Mouse (Mus musculus) liver, embryonic 11.5 days (tissue): ENCODE measurements around the gene 1700001C19Rik. TPM values are rescaled to one million over a fixed set of nuclear protein-coding genes. Genes with fewer than 3 reads are reported as not detected.

Experiments
- ATAC-seq: fragments of 200-750 bp; cut with Nextera tagmentation; replicated peaks from 2 replicates; pipeline ENCODE4 v1.8.0; 2017; ENCODE audit warnings: moderate number of reproducible peaks, mild to moderate bottlenecking, moderate TSS enrichment, moderate library complexity; ENCODE audit not compliant: low FRiP score
- DNase-seq: peaks from one replicate; pipeline ENCODE4 v3.0.0-alpha.2; 2017; ENCODE audit warnings: low spot score
- H3K27ac ChIP-seq: fragments of 300-500 bp; sonication (generic); 2 replicates; pipeline ENCODE4 v1.5.1; 2014; ENCODE audit warnings: mild to moderate bottlenecking, low read depth, low read length, control low read depth
- H3K27me3 ChIP-seq: fragments of 300-500 bp; sonication (generic); replicated peaks from 2 replicates; pipeline ENCODE4 v1.6.1; 2014; ENCODE audit warnings: low read length, mixed read lengths; ENCODE audit not compliant: control insufficient read depth, insufficient read depth
- H3K36me3 ChIP-seq: fragments of 300-500 bp; sonication (generic); 2 replicates; pipeline ENCODE4 v1.6.1; 2014; ENCODE audit warnings: mild to moderate bottlenecking, low read length, moderate library complexity, mixed read lengths; ENCODE audit not compliant: control insufficient read depth, insufficient read depth
- H3K4me1 ChIP-seq: fragments of 300-500 bp; sonication (generic); replicated peaks from 2 replicates; pipeline ENCODE4 v1.6.1; 2014; ENCODE audit warnings: low read length, mixed read lengths; ENCODE audit not compliant: control insufficient read depth, insufficient read depth
- H3K4me2 ChIP-seq: fragments of 300-500 bp; sonication (generic); 2 replicates; pipeline ENCODE4 v1.6.1; 2014; ENCODE audit warnings: mild to moderate bottlenecking, control low read depth, moderate library complexity
- H3K4me3 ChIP-seq: fragments of 300-500 bp; sonication (generic); 2 replicates; pipeline ENCODE4 v1.5.1; 2014; ENCODE audit warnings: low read depth, low read length, control low read depth
- H3K9ac ChIP-seq: fragments of 300-500 bp; sonication (generic); 2 replicates; pipeline ENCODE4 v1.6.1; 2014; ENCODE audit warnings: low read depth, low read length, control low read depth
- H3K9me3 ChIP-seq: fragments of 300-500 bp; sonication (generic); 2 replicates; pipeline ENCODE4 v1.6.1; 2016; ENCODE audit warnings: low read length, inconsistent platforms, mixed read lengths; ENCODE audit not compliant: control insufficient read depth
- WGBS: fragments of 180-500 bp; shearing (Covaris S2); extraction: QIAGEN DNeasy Blood & Tissue Kit; methylation state at CpG from one replicate; pipeline ENCODE4 v1.1.7; 2014; 5-methylcytosine and 5-hydroxymethylcytosine counted together
- polyA plus RNA-seq: library from polyadenylated mRNA; unstranded; fragments of >200 nt; fragmentation: Nextera tagmentation; extraction: Ambion mirVana; gene quantifications from 2 replicates; pipeline ENCODE4 v1.2.1, GENCODE M21; 2014

1700001C19Rik gene
- polyA plus RNA-seq, 1 experiment from 2014 or later = 0.52 TPM

DNA sequence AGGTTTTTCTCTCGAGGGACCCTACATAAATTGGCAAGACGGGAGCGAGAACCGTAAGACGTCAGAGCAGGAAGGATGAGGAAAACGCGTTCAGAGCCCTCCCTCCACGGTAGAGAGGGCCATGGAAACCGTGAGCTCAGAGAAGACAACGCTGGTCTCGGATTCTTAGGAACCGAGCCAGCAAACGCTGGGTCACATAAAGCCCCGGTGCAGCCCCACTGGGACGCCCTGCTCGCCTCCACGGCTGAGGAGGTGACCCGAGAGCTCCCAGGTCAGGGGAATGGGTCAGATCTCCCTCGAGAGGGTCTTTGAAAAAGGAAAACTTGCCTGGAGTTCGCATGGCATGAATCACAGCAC, 68.1 kb downstream of the 1700001C19Rik start:
- Histone ChIP-seq H3K4me2 (peak overlapping the region; percentile 73), H3K27ac (0 out of 2 replicates have a peak overlapping the region, but pooled peaks have one; percentile 35), H3K9me3 (no peaks in the 10 kb centered on the region), H3K4me1 (peaks cover 2% of the 10 kb centered on the region; the same call in 1 of the 2 replicates), H3K9ac (peak overlapping the region; percentile 77), H3K36me3 (peaks cover 7% of the 10 kb centered on the region), H3K27me3 (no peaks in the 10 kb centered on the region; the same call in 1 of the 2 replicates), H3K4me3 (peak overlapping the region; percentile 84)
- no peak for DNase-seq
- ATAC-seq = peak; percentile 54
- WGBS = under 1% methylated on average over 20 of the region's 20 CpGs

DNA sequence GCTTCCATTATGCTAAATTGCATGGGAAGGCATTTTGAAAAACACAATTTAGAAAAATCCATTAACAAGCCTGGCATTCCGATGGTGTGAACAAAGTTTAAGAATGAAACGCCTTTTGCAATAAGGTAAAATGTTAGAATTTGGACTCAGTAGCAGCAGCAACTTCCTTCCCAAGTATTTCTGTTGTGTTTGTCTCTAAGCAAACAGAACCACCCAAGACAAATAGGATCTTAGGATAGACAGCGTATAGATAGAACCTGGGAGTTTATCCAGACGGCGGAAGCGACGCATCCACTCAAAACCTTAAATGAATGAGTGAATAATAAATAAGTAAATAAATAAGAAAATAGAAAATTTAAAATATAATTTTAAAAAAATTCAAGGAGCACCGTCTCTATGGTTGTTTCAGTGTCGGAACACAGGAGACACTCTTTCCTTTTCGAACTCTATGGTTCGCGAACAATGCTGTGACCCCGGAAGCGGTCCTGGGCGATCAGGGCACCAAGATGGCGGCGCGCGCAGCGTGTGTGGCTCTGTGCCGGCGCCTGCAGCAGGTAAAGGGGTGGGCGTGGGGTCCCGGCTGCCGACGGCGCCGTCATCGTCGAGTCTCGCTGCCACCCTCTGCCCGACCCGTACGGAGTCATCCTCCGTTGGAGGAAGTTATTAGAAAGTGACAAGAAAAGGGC, 68.6 kb downstream of the 1700001C19Rik start, which contains the start of gene Mrps10:
Gene Mrps10 (plus strand): TSS at position 487 of the 686 bp plus-strand sequence.
- Histone ChIP-seq H3K9ac (peak within 1 kb of the TSS; percentile 77), H3K9me3 (no peaks in the 10 kb centered on the region), H3K4me1 (peaks cover 2% of the 10 kb centered on the region; the same call in 1 of the 2 replicates), H3K36me3 (peaks cover 7% of the 10 kb centered on the region), H3K27ac (0 out of 2 replicates have a peak within 1 kb of the TSS, but pooled peaks have one; percentile 35), H3K27me3 (no peaks in the 10 kb centered on the region; the same call in 1 of the 2 replicates), H3K4me3 (peak within 1 kb of the TSS; percentile 84), H3K4me2 (peak within 1 kb of the TSS; percentile 73)
- WGBS = 4% methylated on average over 35 of the region's 35 CpGs
- ATAC-seq (peak; percentile 85), DNase-seq (peak; percentile 85)

Other genes starting within 250 kb of the 1700001C19Rik start
- 105 and 114 TPM in 2 replicates for gene Mrps10, start 68.5 kb downstream of the 1700001C19Rik start, polyA plus RNA-seq
- gene Guca1b, start 52.0 kb downstream of the 1700001C19Rik start, polyA plus RNA-seq = 0.43 and 0.60 TPM in 2 replicates
- 1.0 and 1.6 TPM in 2 replicates for gene Guca1a, start 36.8 kb downstream of the 1700001C19Rik start, polyA plus RNA-seq
- 0.22 and 0.23 TPM in 2 replicates for gene AI661453, start 761 bp downstream of the 1700001C19Rik start, polyA plus RNA-seq
- gene Taf8, start 64.9 kb upstream of the 1700001C19Rik start, polyA plus RNA-seq = 20.7 and 21.3 TPM in 2 replicates
- 525 and 530 TPM in 2 replicates for gene Ccnd3, start 67.7 kb upstream of the 1700001C19Rik start, polyA plus RNA-seq
- gene Bysl, start 174.1 kb upstream of the 1700001C19Rik start, polyA plus RNA-seq = 43.1 and 45.9 TPM in 2 replicates
- gene Med20, start 174.2 kb upstream of the 1700001C19Rik start, polyA plus RNA-seq = 48.9 and 53.3 TPM in 2 replicates
- 1.5 and 2.5 TPM in 2 replicates for gene Gm20517, start 174.2 kb upstream of the 1700001C19Rik start, polyA plus RNA-seq
- 4.1 and 4.8 TPM in 2 replicates for gene Usp49, start 193.3 kb upstream of the 1700001C19Rik start, polyA plus RNA-seq